Mouse (Mus musculus) neural tube, embryonic 11.5 days (tissue): ENCODE measurements around the gene Ankmy1. TPM values are rescaled to one million over a fixed set of nuclear protein-coding genes. Genes with fewer than 3 reads are reported as not detected.

Experiments used
- ATAC-seq: fragments of 200-750 bp; cut with Nextera tagmentation; 2 replicates; pipeline ENCODE4 v1.8.0; 2017; ENCODE audit warnings: moderate number of reproducible peaks, mild to moderate bottlenecking, moderate TSS enrichment, moderate library complexity; ENCODE audit not compliant: insufficient read depth, low FRiP score, low TSS enrichment
- DNase-seq: peaks from one replicate; pipeline ENCODE4 v3.0.0-alpha.2; 2015; ENCODE audit warnings: low spot score
- H3K27ac ChIP-seq: fragments of 300-500 bp; sonication (generic); 2 replicates; pipeline ENCODE4 v1.5.1; 2014; ENCODE audit warnings: low read depth, mild to moderate bottlenecking, low read length
- H3K27me3 ChIP-seq: fragments of 300-500 bp; sonication (generic); 2 replicates; pipeline ENCODE4 v1.6.1; 2014; ENCODE audit warnings: mild to moderate bottlenecking, low read length, mixed read lengths; ENCODE audit not compliant: control insufficient read depth, insufficient read depth
- H3K36me3 ChIP-seq: fragments of 300-500 bp; sonication (generic); 2 replicates; pipeline ENCODE4 v1.6.1; 2014; ENCODE audit warnings: mild to moderate bottlenecking, low read length, moderate library complexity, mixed read lengths; ENCODE audit not compliant: control insufficient read depth, insufficient read depth
- H3K4me1 ChIP-seq: fragments of 300-500 bp; sonication (generic); 2 replicates; pipeline ENCODE4 v1.6.1; 2014; ENCODE audit warnings: low read length, mixed read lengths; ENCODE audit not compliant: control insufficient read depth, insufficient read depth
- H3K4me2 ChIP-seq: fragments of 300-500 bp; sonication (generic); 2 replicates; pipeline ENCODE4 v1.6.1; 2014; ENCODE audit warnings: low read depth, mild to moderate bottlenecking, moderate library complexity
- H3K4me3 ChIP-seq: fragments of 300-500 bp; sonication (generic); 2 replicates; pipeline ENCODE4 v1.5.1; 2014; ENCODE audit warnings: low read depth, low read length
- H3K9ac ChIP-seq: fragments of 300-500 bp; sonication (generic); 2 replicates; pipeline ENCODE4 v1.6.1; 2014; ENCODE audit warnings: mild to moderate bottlenecking, low read length
- H3K9me3 ChIP-seq: fragments of 300-500 bp; sonication (generic); 2 replicates; pipeline ENCODE4 v1.6.1; 2016; ENCODE audit warnings: low read length; ENCODE audit not compliant: control insufficient read depth
- WGBS: fragments of 180-500 bp; shearing (Covaris S2); extraction: QIAGEN DNeasy Blood & Tissue Kit; methylation state at CpG from one replicate; pipeline ENCODE4 v1.1.7; 2014; 5-methylcytosine and 5-hydroxymethylcytosine counted together
- polyA plus RNA-seq: library from polyadenylated mRNA; unstranded; fragments of >200 nt; fragmentation: Nextera tagmentation; extraction: Ambion mirVana; gene quantifications from 2 replicates; pipeline ENCODE4 v1.2.1, GENCODE M21; 2014

Ankmy1 gene
- polyA plus RNA-seq, 1 experiment from 2014 or later = 0.23 TPM

DNA sequence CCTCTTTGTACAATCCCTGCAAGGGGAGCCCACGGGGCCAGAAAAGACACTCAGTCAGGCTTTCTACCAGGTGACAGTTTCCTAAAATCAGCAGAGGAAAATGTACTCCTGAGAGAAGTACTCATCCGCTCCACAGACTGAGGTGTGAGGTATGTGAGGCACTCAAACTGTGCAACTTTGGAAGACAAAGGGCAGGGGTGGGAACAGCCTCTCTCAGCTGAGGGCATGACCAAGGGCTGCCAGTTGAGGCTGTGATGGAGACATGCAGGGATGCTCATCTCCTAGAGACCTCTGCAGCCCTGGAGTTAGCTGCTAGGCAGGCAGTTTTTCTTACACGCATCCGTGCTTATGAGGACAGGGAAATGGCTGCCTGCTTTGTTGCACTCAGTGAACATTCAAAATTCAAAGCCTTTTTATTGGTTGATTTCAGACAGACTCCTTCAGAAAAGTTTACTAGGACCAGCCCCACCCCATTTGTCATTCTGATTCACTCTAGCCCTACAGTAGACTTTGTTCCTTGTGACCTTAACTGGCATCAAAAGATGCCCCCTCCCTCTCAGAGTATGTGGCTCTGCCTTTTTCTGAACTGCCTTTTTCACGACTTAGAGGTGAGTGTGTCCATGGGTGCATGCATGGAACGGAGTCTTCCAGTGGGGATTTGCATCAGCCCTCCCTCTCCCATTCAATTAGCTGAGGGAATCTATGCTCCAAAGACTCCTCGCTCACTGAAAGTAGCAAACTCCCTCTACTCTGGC is 13.6 kb downstream of the Ankmy1 start:
- no peak for ATAC-seq
- Histone ChIP-seq H3K4me1 (no peaks in the 10 kb centered on the region), H3K27ac (no peak overlapping the region), H3K4me3 (no peak overlapping the region), H3K9ac (no peak overlapping the region), H3K27me3 (no peaks in the 10 kb centered on the region), H3K36me3 (no peaks in the 10 kb centered on the region), H3K4me2 (no peak overlapping the region), H3K9me3 (no peaks in the 10 kb centered on the region)
- no peak for DNase-seq
- WGBS = 69% methylated on average over 7 of the region's 7 CpGs

DNA sequence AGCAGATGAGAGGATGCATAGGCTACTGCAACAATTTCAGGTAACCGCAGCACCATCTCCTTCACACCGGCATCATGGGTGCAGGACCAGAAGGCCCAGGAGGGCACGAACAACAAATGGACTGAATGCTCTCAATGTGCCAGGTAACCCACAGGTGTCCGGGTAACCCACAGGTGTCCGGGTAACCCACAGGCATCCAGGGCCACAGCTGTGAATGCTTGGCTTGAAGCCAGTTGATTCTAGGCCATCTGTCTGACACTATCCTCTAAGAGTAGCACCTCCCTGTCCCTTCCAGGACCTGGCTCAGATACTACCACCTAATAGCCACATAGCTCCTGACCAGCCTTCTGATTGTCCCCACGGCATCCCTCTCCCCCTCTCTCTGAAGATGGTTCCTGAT is 20.7 kb downstream of the Ankmy1 start:
- Histone ChIP-seq H3K4me2 (no peak overlapping the region), H3K9me3 (no peaks in the 10 kb centered on the region), H3K27ac (no peak overlapping the region), H3K4me3 (no peak overlapping the region), H3K9ac (no peak overlapping the region), H3K27me3 (no peaks in the 10 kb centered on the region), H3K36me3 (no peaks in the 10 kb centered on the region), H3K4me1 (no peaks in the 10 kb centered on the region)
- 88% methylated on average over 6 of the region's 6 CpGs for WGBS
- no peak for DNase-seq
- ATAC-seq = no peak

DNA sequence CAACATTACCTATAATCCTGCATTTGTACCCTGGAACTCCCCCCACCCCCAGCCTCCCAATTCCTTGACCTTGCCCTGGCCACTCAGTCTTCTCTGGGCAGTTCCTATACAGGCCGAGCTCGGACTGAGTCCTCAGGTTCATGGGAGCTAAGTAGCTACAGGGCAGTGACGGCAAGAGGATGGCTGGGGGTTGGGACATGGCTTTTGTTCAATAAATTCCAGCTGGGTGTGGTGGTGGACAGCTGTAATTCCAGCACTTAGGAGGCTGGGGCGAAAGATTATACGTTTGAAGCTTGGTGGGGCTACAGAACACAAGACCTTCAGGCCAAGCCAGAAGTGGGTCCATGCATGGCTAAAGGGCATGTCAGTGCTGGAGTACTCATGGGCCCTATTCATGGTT is 22.6 kb downstream of the Ankmy1 start:
- Histone ChIP-seq H3K4me3 (no peak overlapping the region), H3K9me3 (no peaks in the 10 kb centered on the region), H3K9ac (no peak overlapping the region), H3K36me3 (no peaks in the 10 kb centered on the region), H3K4me1 (no peaks in the 10 kb centered on the region), H3K4me2 (no peak overlapping the region), H3K27ac (no peak overlapping the region), H3K27me3 (no peaks in the 10 kb centered on the region)
- ATAC-seq = no peak
- 90% methylated on average over 5 of the region's 5 CpGs for WGBS
- DNase-seq = no peak

DNA sequence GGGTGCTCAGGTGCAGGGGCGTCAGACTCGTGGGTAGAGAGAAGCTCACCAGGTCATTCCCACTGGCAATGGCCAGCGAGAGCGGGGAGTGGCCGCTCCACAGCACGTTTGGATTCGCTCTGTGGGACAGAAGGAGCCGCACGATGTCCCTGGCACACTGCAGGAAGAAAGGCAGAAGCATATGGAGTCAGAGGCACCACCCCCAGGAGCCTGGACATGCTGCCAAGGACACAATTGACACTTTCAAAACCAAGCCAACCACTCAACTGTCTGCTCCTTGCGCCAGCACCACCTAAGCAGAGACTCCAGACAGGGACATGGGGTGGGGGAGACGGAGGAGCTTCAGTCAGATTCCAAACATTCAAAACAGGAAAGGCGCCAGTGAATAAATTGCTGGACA is 23.4 kb downstream of the Ankmy1 start:
- Histone ChIP-seq H3K9ac (no peak overlapping the region), H3K27me3 (no peaks in the 10 kb centered on the region), H3K4me2 (no peak overlapping the region), H3K9me3 (no peaks in the 10 kb centered on the region), H3K27ac (no peak overlapping the region), H3K36me3 (no peaks in the 10 kb centered on the region), H3K4me3 (no peak overlapping the region), H3K4me1 (no peaks in the 10 kb centered on the region)
- ATAC-seq (no peak), DNase-seq (no peak)
- 88% methylated on average over 12 of the region's 12 CpGs for WGBS

DNA sequence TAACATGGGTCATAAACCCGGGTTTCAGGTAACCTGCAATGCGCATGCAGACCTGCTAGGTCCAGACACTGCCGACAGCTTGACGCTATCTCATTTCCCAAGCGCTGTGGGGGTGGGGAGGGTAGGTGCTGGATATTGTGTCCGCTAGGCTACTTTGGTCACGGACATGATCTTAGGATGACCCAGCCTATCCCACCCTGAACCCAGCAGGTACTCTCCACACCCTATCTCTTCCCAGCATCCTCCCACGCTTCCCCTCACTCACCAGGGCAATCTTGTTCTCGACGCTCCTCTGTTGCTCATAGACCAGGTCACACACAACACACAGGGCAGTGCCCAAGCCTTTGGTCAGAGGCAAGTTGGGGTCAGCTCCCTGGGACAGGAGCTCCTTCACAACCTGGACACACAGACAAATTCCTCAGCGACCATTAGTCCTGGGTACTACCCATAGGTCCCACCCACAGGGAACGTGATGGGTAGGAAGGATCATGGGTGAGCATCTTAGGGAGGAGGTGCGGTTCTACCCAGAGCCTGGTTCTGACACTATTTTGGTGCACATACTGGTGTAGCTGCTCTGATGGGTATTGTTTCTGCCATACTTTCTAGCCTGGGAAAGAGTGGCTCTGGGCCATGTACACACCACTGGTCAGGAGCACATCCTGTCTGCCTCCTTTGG is 24.5 kb downstream of the Ankmy1 start:
- H3K4me3 ChIP-seq = no peak overlapping the region
- no peak overlapping the region for H3K27ac ChIP-seq
- ATAC-seq = no peak
- WGBS = 87% methylated on average over 13 of the region's 13 CpGs
- no peak for DNase-seq
- no peaks in the 10 kb centered on the region for H3K4me1 ChIP-seq
- no peak overlapping the region for H3K9ac ChIP-seq
- no peaks in the 10 kb centered on the region for H3K27me3 ChIP-seq
- H3K36me3 ChIP-seq = no peaks in the 10 kb centered on the region
- no peak overlapping the region for H3K4me2 ChIP-seq
- H3K9me3 ChIP-seq = no peaks in the 10 kb centered on the region

DNA sequence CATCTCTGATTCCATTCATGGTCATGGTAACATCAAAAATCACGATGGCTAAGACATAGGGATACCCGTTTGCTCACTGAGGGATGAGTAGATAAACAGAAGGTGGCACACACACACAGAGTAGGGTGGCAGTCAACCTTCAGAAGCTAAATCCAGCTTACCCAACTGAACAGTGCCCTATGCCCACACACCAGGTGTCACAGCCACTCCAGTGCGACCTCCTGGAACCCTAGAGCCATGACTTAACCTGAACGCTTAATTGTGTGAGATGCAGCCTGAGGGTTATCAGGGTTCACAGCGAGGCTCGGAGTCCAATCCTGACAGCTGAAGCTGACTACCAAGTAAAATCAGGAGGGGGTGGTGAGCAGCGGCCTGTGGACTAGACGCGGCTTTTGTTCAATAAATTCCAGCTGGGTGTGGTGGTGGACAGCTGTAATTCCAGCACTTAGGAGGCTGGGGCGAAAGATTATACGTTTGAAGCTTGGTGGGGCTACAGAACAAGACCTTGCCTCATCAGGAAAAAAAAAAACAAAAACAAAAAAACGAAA is 25.2 kb downstream of the Ankmy1 start:
- Histone ChIP-seq H3K27me3 (no peaks in the 10 kb centered on the region), H3K4me1 (no peaks in the 10 kb centered on the region), H3K9me3 (no peaks in the 10 kb centered on the region), H3K4me3 (no peak overlapping the region), H3K27ac (no peak overlapping the region), H3K36me3 (no peaks in the 10 kb centered on the region), H3K9ac (no peak overlapping the region), H3K4me2 (no peak overlapping the region)
- 78% methylated on average over 12 of the region's 12 CpGs for WGBS
- DNase-seq (no peak), ATAC-seq (no peak)

DNA sequence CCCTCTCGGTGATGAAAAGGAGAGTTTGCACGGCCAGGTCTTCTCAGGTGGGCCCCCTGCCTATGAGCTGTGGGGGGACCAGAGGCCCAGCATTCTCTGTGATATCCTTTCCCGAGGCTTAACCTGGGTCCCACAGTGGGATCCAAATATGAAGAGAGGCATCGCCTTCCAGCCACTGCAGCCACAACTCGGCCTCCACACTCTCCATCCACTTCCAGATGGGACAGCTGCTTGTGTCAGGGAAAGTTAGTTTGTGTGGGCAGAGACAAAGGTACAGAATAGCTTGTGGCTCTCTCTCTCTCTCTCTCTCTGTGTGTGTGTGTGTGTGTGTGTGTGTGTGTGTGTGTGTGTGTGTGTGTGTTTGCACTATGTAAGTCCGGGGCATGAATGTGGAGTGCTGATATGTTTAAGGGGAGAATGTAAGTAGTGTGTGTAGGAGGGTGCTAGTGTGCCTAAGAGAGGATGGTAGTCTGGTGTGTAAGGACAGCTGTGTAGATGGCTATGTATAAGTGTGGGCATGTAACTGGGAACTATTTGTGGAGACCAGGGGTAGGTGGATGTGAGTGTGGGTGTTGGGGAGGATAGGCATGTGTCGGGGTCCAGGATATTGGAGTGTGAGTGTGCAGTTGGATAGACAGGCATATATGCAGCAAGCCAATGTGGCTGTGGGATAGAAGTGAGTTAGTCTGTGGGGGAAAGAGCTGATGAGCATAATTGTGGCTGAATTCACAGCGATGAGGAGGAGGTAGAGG is 27.2 kb downstream of the Ankmy1 start:
- H3K27ac ChIP-seq = no peak overlapping the region
- no peak overlapping the region for H3K4me3 ChIP-seq
- DNase-seq (no peak), ATAC-seq (no peak)
- H3K9ac ChIP-seq = no peak overlapping the region
- WGBS = 83% methylated on average over 8 of the region's 8 CpGs
- H3K4me1 ChIP-seq = no peaks in the 10 kb centered on the region
- no peaks in the 10 kb centered on the region for H3K9me3 ChIP-seq
- no peak overlapping the region for H3K4me2 ChIP-seq
- H3K27me3 ChIP-seq = no peaks in the 10 kb centered on the region
- no peaks in the 10 kb centered on the region for H3K36me3 ChIP-seq

DNA sequence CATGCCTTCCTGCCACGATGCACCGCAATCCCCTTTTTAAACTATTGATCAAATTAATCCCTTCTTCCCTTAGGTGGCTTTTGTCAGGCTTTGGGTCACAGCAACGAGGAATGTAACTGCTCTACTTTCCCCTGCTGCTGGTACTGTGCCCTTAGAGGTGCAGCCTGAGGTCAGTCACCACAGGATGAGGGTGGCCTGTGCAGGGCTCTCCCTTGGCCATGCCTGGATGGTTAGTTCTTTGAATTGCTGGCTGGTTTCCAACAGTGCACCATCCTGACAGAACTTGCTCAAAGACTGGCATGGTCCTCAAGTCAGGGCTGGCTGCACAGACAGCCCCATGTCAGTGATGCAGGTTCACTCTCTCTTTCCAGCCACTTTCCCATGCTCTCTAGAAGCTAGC is 28.7 kb downstream of the Ankmy1 start:
- no peak for ATAC-seq

More for the DNA sequence above, 28.7 kb downstream of the Ankmy1 start:
- Histone ChIP-seq H3K36me3 (no peaks in the 10 kb centered on the region), H3K4me1 (no peaks in the 10 kb centered on the region), H3K27me3 (no peaks in the 10 kb centered on the region), H3K9me3 (no peaks in the 10 kb centered on the region), H3K9ac (no peak overlapping the region), H3K4me3 (no peak overlapping the region), H3K4me2 (no peak overlapping the region), H3K27ac (no peak overlapping the region)
- no peak for DNase-seq
- 81% methylated on average over 3 of the region's 3 CpGs for WGBS
